Mouse (Mus musculus) liver, adult 2 months (tissue): ENCODE results near the gene Nol8.

Source experiments
- CTCF ChIP-seq: fragments of 200-500 bp; IDR thresholded peaks from 2 replicates; pipeline ENCODE4 v1.5.1; 2011; ENCODE audit warnings: low read depth, low read length, control low read depth
- POLR2A ChIP-seq: fragments of 200-500 bp; IDR thresholded peaks from 2 replicates; pipeline ENCODE4 v1.6.1; 2011; ENCODE audit warnings: low read length, control low read depth; ENCODE audit not compliant: insufficient read depth; ENCODE audit errors: extremely low read depth

DNA sequence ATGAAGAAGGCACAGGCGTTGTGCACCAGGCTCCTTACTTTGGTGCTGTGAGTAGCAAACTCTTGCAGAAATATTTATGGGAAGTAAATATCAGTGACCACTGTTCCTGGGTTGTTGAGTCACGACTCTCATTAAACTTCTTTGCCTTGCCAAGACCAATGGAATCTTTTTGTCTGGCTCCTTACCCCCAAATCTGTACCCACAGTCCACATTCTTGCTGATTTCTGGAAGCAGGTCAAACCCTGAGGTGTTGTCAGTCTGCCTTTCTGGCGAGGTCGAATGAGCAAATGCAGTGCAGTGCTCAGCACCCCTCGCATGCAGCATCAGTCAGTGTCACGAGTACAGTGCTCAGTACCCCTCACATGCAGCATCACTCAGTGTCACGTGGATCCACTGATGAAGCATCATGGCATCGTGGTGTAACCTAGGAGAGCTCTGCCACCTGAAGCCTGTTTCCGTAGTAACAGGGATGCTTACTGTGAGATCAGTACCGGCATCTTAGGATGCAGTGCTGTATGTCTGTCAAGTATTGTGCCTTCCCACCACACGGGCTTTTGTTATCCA lies 50.4 kb downstream of the Nol8 start:
- TF ChIP-seq CTCF: no peak
- no peak for TF ChIP-seq POLR2A
